Mouse (Mus musculus): ENCODE measurements around the gene Myl6. TPM values are rescaled to one million over a fixed set of nuclear protein-coding genes. Genes with fewer than 3 reads are reported as not detected.
"Not testable (repeated sequence)": the region's sequence is repeated elsewhere in the genome, so short reads cannot be mapped to it uniquely, and the experiment has no call there.

Gene Myl6
- polyA plus RNA-seq, 1 experiment from 2014 or later: 742 TPM

GRCm38 (mm10) chr10:128515044-128515443 is 21.1 kb upstream of the Myl6 start:
- Histone ChIP-seq H3K4me1 (replicated peaks; ENCODE audit: control insufficient read depth, insufficient read depth, low read length) (no peaks in the 10 kb centered on the region), H3K4me2 (replicated peaks; ENCODE audit: low read depth, low read length) (no peak overlapping the region), H3K9me3 (ENCODE audit: control insufficient read depth, low read length) (no peaks in the 10 kb centered on the region), H3K36me3 (ENCODE audit: control insufficient read depth, insufficient read depth, low read length) (no peaks in the 10 kb centered on the region), H3K4me3 (ENCODE audit: low read depth, low read length) (no peak overlapping the region), H3K27ac (ENCODE audit: low read depth, low read length) (no peak overlapping the region), H3K9ac (ENCODE audit: low read depth, low read length) (no peak overlapping the region), H3K27me3 (ENCODE audit: control insufficient read depth, insufficient read depth, low read length) (peaks cover 28% of the 10 kb centered on the region)
- ATAC-seq (ENCODE audit: low FRiP score) (no peak), DNase-seq (ENCODE audit: low spot score) (no peak)
- WGBS: 75% methylated on average over 4 of the region's 4 CpGs

- peaks cover 14% of the 10 kb centered on the region for H3K27me3 ChIP-seq (ENCODE audit: control insufficient read depth, insufficient read depth, low read length)
- DNase-seq (ENCODE audit: low spot score) (no peak), ATAC-seq (ENCODE audit: low FRiP score) (no peak)
- no peaks in the 10 kb centered on the region for H3K9me3 ChIP-seq (ENCODE audit: control insufficient read depth, low read length)
- 85% methylated on average over 12 of the region's 12 CpGs for WGBS
- H3K9ac ChIP-seq (ENCODE audit: low read depth, low read length): no peak overlapping the region
- H3K4me3 ChIP-seq (ENCODE audit: low read depth, low read length): no peak overlapping the region
- H3K4me1 ChIP-seq (replicated peaks; ENCODE audit: control insufficient read depth, insufficient read depth, low read length): no peaks in the 10 kb centered on the region
- no peak overlapping the region for H3K4me2 ChIP-seq (replicated peaks; ENCODE audit: low read depth, low read length)
- no peaks in the 10 kb centered on the region for H3K36me3 ChIP-seq (ENCODE audit: control insufficient read depth, insufficient read depth, low read length)
- H3K27ac ChIP-seq (ENCODE audit: low read depth, low read length): no peak overlapping the region
These were observed 17.8 kb upstream of the Myl6 start for GRCm38 (mm10) chr10:128511761-128512160.

GRCm38 (mm10) chr10:128511189-128511588 is 17.2 kb upstream of the Myl6 start:
- Histone ChIP-seq H3K4me3 (ENCODE audit: low read depth, low read length) (no peak overlapping the region), H3K9me3 (ENCODE audit: control insufficient read depth, low read length) (no peaks in the 10 kb centered on the region), H3K4me2 (replicated peaks; ENCODE audit: low read depth, low read length) (no peak overlapping the region), H3K27ac (ENCODE audit: low read depth, low read length) (no peak overlapping the region), H3K27me3 (ENCODE audit: control insufficient read depth, insufficient read depth, low read length) (peaks cover 10% of the 10 kb centered on the region), H3K36me3 (ENCODE audit: control insufficient read depth, insufficient read depth, low read length) (no peaks in the 10 kb centered on the region), H3K4me1 (replicated peaks; ENCODE audit: control insufficient read depth, insufficient read depth, low read length) (no peaks in the 10 kb centered on the region), H3K9ac (ENCODE audit: low read depth, low read length) (no peak overlapping the region)
- 90% methylated on average over 9 of the region's 9 CpGs for WGBS
- DNase-seq (ENCODE audit: low spot score): no peak
- ATAC-seq (ENCODE audit: low FRiP score): no peak

GRCm38 (mm10) chr10:128510301-128510700 is 16.4 kb upstream of the Myl6 start:
- ATAC-seq (ENCODE audit: low FRiP score): no peak
- no peaks in the 10 kb centered on the region for H3K4me1 ChIP-seq (replicated peaks; ENCODE audit: control insufficient read depth, insufficient read depth, low read length)
- 0 out of 2 replicates have a peak, but pooled peaks cover 2% of the 10 kb centered on the region for H3K27me3 ChIP-seq (ENCODE audit: control insufficient read depth, insufficient read depth, low read length)
- WGBS: 90% methylated on average over 11 of the region's 11 CpGs
- no peak overlapping the region for H3K4me2 ChIP-seq (replicated peaks; ENCODE audit: low read depth, low read length)
- no peak overlapping the region for H3K9ac ChIP-seq (ENCODE audit: low read depth, low read length)
- no peaks in the 10 kb centered on the region for H3K9me3 ChIP-seq (ENCODE audit: control insufficient read depth, low read length)
- H3K36me3 ChIP-seq (ENCODE audit: control insufficient read depth, insufficient read depth, low read length): no peaks in the 10 kb centered on the region
- H3K27ac ChIP-seq (ENCODE audit: low read depth, low read length): no peak overlapping the region
- DNase-seq (ENCODE audit: low spot score): no peak
- H3K4me3 ChIP-seq (ENCODE audit: low read depth, low read length): no peak overlapping the region

GRCm38 (mm10) chr10:128509831-128510230 is 15.9 kb upstream of the Myl6 start:
- Histone ChIP-seq H3K9ac (ENCODE audit: low read depth, low read length) (no peak overlapping the region), H3K4me1 (replicated peaks; ENCODE audit: control insufficient read depth, insufficient read depth, low read length) (no peaks in the 10 kb centered on the region), H3K27ac (ENCODE audit: low read depth, low read length) (no peak overlapping the region), H3K4me3 (ENCODE audit: low read depth, low read length) (no peak overlapping the region), H3K27me3 (ENCODE audit: control insufficient read depth, insufficient read depth, low read length) (no peaks in the 10 kb centered on the region), H3K9me3 (ENCODE audit: control insufficient read depth, low read length) (no peaks in the 10 kb centered on the region), H3K36me3 (ENCODE audit: control insufficient read depth, insufficient read depth, low read length) (no peaks in the 10 kb centered on the region), H3K4me2 (replicated peaks; ENCODE audit: low read depth, low read length) (no peak overlapping the region)
- ATAC-seq (ENCODE audit: low FRiP score) (no peak), DNase-seq (ENCODE audit: low spot score) (no peak)
- WGBS: 84% methylated on average over 4 of the region's 4 CpGs

GRCm38 (mm10) chr10:128509203-128509602 is 15.3 kb upstream of the Myl6 start:
- no peaks in the 10 kb centered on the region for H3K4me1 ChIP-seq (replicated peaks; ENCODE audit: control insufficient read depth, insufficient read depth, low read length)
- 85% methylated on average over 9 of the region's 9 CpGs for WGBS
- no peaks in the 10 kb centered on the region for H3K36me3 ChIP-seq (ENCODE audit: control insufficient read depth, insufficient read depth, low read length)
- ATAC-seq (ENCODE audit: low FRiP score) (no peak), DNase-seq (ENCODE audit: low spot score) (no peak)
- H3K27me3 ChIP-seq (ENCODE audit: control insufficient read depth, insufficient read depth, low read length): no peaks in the 10 kb centered on the region
- H3K4me2 ChIP-seq (replicated peaks; ENCODE audit: low read depth, low read length): no peak overlapping the region
- H3K9me3 ChIP-seq (ENCODE audit: control insufficient read depth, low read length): no peaks in the 10 kb centered on the region
- H3K4me3 ChIP-seq (ENCODE audit: low read depth, low read length): no peak overlapping the region
- H3K9ac ChIP-seq (ENCODE audit: low read depth, low read length): no peak overlapping the region
- no peak overlapping the region for H3K27ac ChIP-seq (ENCODE audit: low read depth, low read length)

GRCm38 (mm10) chr10:128508260-128508659 is 14.3 kb upstream of the Myl6 start:
- H3K9ac ChIP-seq (ENCODE audit: low read depth, low read length): no peak overlapping the region
- H3K27ac ChIP-seq (ENCODE audit: low read depth, low read length): no peak overlapping the region
- 87% methylated on average over 9 of the region's 9 CpGs for WGBS
- no peak overlapping the region for H3K4me3 ChIP-seq (ENCODE audit: low read depth, low read length)
- H3K36me3 ChIP-seq (ENCODE audit: control insufficient read depth, insufficient read depth, low read length): no peaks in the 10 kb centered on the region
- ATAC-seq (ENCODE audit: low FRiP score) (no peak), DNase-seq (ENCODE audit: low spot score) (no peak)
- no peaks in the 10 kb centered on the region for H3K4me1 ChIP-seq (replicated peaks; ENCODE audit: control insufficient read depth, insufficient read depth, low read length)
- no peaks in the 10 kb centered on the region for H3K27me3 ChIP-seq (ENCODE audit: control insufficient read depth, insufficient read depth, low read length)
- no peak overlapping the region for H3K4me2 ChIP-seq (replicated peaks; ENCODE audit: low read depth, low read length)
- no peaks in the 10 kb centered on the region for H3K9me3 ChIP-seq (ENCODE audit: control insufficient read depth, low read length)

GRCm38 (mm10) chr10:128505974-128506373 is 12.0 kb upstream of the Myl6 start:
- no peaks in the 10 kb centered on the region for H3K27me3 ChIP-seq (ENCODE audit: control insufficient read depth, insufficient read depth, low read length)
- H3K9me3 ChIP-seq (ENCODE audit: control insufficient read depth, low read length): no peaks in the 10 kb centered on the region
- ATAC-seq (ENCODE audit: low FRiP score): no peak
- DNase-seq (ENCODE audit: low spot score): no peak
- 93% methylated on average over 14 of the region's 14 CpGs for WGBS
- no peak overlapping the region for H3K4me3 ChIP-seq (ENCODE audit: low read depth, low read length)
- H3K27ac ChIP-seq (ENCODE audit: low read depth, low read length): no peak overlapping the region
- H3K9ac ChIP-seq (ENCODE audit: low read depth, low read length): no peak overlapping the region
- H3K4me2 ChIP-seq (replicated peaks; ENCODE audit: low read depth, low read length): no peak overlapping the region
- no peaks in the 10 kb centered on the region for H3K36me3 ChIP-seq (ENCODE audit: control insufficient read depth, insufficient read depth, low read length)
- H3K4me1 ChIP-seq (replicated peaks; ENCODE audit: control insufficient read depth, insufficient read depth, low read length): no peaks in the 10 kb centered on the region

GRCm38 (mm10) chr10:128505371-128505667 is 11.4 kb upstream of the Myl6 start:
- H3K9me3 ChIP-seq (ENCODE audit: control insufficient read depth, low read length); H3K27ac ChIP-seq (ENCODE audit: low read depth, low read length); H3K27me3 ChIP-seq (ENCODE audit: control insufficient read depth, insufficient read depth, low read length); H3K4me2 ChIP-seq (replicated peaks; ENCODE audit: low read depth, low read length); DNase-seq (ENCODE audit: low spot score); H3K36me3 ChIP-seq (ENCODE audit: control insufficient read depth, insufficient read depth, low read length); ATAC-seq (ENCODE audit: low FRiP score); H3K4me3 ChIP-seq (ENCODE audit: low read depth, low read length); H3K9ac ChIP-seq (ENCODE audit: low read depth, low read length); H3K4me1 ChIP-seq (replicated peaks; ENCODE audit: control insufficient read depth, insufficient read depth, low read length): not testable (repeated sequence)
- WGBS: 90% methylated on average over 5 of the region's 5 CpGs

All from hindbrain, embryonic 11.5 days (tissue).